Mouse (Mus musculus) c-Kit-negative CD71-positive TER-119-positive erythroid progenitor cells, embryonic 14.5 days (primary cell): Measurements from ENCODE around the gene Rnf146.
A peak's percentile ranks its signal among the peaks of the same experiment; 100 is the strongest.
"Not testable (repeated sequence)": the region's sequence is repeated elsewhere in the genome, so short reads cannot be mapped to it uniquely, and the experiment has no call there.

Experiments used
- DNase-seq: peaks from one replicate; pipeline ENCODE4 v3.0.0-alpha.2; 2013; ENCODE audit warnings: low read depth, low spot score

The Rnf146 gene

DNA sequence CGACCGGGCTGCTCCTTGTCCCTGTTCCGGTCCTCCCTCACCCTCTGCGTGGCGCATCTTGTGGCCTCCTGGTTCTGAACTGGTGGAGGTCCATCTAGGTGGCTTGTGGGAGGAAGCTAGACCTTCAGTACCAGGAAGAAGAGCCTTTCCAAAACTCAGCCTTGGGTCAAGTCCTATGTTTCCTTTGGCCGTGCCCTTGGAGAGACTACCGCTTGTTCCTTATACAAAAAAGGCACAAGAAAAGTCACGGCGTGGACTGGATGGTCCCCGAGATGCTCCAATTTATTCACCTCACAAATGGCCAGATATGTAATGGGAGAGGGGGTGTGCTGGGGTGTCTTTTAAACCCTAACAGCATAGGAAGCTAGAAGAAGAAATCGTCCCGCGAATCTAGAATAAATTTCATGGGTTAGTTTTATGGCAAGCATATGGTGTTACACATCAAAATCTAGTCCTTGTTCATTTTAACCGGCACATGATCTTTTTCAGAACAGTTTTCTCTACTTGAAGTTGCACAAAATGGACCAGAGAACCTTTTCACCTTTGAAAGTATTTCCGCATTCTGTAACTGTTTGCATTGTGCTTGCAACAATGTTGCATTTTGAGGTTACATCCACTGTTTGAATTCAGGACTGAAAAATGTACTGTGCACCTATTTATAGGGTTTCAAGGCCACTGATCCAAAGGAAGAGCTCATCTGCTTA, at the start of gene Rnf146:
Rnf146 (minus strand) TSS at position 246 of the 704 bp plus-strand sequence.
- DNase-seq, result no peak

DNA sequence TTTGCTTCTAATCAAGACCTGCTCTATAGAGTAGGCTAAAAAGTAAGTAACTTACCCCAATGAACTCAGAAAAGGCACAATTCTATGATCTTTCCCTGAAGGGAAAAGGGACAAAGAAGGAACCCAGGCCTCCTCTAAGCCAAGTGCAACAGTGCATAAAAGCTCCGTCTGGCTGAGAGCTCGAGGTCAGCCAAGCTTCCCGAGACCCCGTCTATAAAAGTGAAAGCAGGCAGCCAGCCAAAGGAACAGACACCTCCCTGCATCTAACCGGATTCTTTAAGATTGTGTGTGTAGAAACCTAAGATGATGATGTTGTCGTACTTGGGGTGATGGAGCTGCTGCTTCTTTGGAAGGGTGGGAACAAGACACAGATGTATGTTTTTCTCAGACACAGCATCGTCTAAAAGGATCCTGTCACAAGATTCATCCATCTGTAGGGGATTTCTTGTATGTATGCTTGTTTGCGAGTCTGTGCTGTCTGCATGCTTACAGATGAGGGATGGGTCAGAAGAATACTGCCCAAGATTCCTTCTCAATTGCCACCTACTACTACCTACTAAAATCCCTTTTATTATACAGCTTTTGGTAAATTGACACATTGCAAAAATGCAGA, 40.5 kb upstream of the Rnf146 start:
- DNase-seq, result no peak

DNA sequence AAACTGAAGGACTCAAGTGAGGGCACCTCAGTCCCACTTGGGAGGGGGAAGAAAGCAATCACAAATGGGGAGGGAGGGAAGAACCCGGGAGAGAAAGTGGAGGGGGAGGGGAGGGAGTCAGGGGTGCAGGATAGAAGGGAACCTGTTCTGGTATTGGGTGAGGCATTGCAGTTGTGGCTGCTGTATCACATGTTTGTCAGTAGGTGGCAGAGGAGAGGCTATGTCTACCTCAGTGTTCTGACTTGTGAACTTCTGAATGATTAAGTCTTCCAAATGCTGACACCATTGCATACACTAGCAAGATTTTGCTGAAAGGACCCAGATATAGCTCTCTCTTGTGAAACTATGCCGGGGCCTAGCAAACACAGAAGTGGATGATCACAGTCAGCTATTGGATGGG, 32.6 kb upstream of the Rnf146 start:
- not testable (repeated sequence) for DNase-seq

DNA sequence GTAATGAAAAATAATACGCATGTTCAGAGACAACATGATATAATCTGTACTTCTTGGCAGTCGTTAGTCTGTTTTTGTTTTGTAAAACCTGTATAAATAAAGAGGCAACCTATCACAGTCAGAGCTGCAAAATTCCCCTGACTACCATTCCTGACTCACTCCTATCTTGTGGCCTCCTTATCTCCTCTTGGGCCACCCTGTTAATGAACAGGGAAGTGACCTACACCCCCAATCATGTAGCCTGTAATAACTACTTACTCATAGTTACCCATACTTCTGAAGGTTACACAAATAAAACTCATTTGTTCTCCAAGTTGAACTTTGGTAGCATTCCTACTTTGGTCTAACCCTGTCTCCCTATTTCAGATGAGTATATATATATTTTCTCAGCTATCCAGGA, 19.3 kb upstream of the Rnf146 start:
- no peak for DNase-seq

DNA sequence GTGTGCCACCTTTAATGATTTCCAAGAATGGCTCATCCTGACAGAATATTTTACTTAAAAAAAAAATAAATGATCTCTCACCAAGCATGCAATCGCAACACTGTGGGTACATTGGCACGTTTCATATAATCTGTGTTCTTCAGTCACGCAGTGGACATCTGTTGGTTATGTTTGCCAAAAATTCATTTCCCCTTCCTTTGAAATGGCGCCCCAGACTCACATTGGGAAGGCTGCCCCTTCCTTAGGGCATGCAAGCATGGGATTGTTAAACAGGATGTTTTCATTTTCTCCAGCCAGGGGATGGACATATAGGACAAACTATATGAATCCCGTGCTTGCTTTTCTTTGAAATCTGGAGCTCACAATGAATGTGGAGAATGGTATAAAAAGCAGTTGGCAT, 11.8 kb upstream of the Rnf146 start:
- no peak for DNase-seq

DNA sequence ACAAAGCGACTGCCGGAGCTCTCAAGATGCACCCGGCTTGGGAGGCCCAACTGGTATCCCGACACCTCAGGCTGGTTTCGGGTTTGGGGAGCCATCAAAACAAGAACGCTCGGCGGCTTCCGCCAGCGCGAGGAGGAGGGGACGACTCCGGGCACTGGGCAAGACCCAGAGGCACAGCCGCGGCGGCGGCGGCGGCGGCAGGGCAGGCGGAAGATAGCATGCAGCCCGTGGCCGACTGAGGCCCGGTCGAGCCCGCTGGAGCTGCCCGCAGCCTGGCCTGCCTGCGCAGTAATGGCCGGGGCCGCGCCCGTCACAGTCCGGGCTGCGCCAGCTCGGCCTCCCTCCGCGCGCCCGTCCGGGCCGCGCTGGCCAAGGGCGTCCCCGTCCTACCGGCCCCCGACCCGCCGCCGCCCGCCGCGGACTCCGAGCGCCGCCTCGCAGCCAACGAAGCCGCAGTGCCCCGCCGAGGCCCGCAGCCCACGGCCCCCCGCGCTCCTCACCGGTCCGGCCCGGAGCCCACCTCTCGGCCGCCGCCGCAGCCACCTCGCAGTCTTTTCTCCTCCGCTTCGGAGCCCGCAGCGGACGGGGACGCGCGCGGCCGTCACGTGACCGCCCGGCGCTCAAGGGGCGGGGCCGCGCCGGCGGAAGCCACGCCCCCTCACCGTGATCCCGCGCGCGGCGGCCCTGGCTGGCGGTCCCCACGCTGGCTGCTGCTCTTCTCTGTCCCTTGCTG, 612 bp downstream of the Rnf146 start:
- DNase-seq, result peak; percentile 71

DNA sequence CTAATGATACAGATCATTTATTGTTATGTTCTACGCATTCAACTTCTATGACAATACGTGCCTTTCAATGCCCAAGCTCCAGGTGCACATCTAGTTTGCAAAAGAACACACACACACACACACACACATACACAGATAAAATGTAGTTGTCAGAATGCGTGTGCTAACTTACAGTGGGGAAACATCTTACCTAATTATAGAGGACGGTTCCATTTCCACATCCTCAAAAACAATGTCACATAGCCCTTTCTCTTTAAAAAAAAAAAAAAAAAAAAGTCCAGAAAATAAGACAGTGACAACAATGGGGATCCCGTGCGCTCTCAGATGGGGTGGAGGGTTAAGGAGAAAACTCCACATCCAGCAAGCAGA, 1.2 kb downstream of the Rnf146 start:
- no peak for DNase-seq

DNA sequence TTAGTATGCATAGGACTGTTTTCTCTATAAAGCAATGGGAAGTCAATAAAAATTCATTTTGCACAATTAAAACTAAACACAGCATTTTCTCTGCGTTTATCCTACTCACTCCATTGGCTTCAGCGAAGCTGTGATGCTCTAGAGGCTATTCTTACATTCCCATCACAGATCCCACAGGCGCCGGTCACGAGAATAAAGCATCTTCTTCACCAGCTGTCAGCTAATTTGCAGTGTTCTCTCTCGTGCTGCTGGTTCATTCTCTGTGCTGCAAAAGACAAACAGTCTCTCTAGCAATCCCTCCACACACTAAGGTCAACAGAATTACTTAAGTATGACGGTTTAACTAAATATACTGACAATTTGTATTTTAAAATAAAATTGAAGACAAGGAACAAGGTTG, 8.1 kb downstream of the Rnf146 start:
- DNase-seq, result no peak

DNA sequence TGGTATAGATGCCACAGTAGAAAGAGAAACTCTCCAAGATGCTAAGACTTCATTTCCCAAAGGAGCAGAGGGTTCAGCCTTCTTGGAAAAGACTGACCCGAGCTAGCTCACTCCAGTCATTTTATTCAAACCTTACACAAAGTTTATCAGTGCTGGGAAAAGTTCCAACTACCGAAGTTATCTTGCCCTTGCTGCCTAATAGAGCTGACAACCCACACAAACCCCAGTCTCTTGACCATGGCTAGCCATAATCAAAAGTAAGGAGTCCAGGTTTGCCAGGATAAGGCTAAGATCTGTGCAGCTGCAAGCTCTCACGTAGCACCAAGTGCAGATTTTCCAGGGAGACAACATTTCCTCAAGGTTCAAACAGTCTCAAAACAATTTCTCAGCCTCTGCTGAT, 9.7 kb downstream of the Rnf146 start:
- no peak for DNase-seq

DNA sequence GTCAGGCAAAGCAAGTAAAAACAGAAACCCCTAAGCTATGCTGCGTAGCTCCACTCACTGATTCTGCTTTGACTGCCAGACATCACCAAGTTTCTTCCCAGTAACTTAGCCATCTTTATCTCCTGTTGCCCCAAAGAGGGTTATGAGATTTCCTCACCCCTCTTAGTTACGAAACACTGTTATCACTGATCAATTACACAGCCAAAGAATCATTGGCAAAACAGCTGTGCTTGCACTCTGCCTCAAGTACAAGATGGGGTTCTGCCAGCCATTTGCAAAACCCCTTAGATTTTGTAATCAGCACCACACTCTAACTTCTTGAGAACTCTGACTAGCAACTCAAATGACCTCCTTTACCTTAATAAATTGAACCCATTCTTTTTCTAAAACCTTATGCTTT, 10.8 kb downstream of the Rnf146 start:
- DNase-seq, result no peak

DNA sequence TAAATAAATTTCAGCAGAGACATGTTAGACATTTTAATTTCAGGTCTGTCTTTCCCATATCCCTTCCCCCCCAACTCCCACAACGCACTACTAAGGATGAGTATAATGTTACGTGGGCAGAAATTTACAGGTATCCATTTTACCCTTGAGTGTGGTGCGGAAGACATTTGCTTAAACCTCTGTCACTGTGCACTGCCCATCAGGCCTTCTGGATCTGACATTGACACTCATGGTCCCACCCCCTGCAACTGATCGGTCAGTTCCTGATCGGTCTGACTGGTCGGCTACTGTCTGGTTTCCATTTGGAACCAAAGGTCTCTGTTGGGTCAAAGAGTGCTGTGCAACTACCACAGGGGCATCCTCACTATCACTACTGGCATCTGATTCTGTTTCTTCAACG, 15.6 kb downstream of the Rnf146 start:
- no peak for DNase-seq

DNA sequence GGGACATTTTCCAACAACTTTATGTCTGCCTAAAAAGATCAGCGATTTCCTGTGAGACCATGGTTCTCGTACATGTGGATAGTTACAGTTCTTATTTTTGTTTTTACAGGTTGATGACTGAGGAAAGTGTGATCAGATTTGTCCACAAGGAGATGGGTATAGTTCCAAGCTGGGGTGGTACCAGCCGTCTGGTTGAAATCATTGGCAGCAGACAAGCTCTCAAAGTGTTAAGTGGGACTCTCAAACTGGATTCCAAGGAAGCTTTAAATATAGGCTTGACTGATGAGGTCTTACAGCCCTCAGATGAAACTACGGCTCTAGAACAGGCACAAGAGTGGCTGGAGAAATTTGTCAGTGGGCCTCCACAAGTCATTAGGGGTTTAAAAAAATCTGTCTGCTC, 18.0 kb downstream of the Rnf146 start:
- no peak for DNase-seq

DNA sequence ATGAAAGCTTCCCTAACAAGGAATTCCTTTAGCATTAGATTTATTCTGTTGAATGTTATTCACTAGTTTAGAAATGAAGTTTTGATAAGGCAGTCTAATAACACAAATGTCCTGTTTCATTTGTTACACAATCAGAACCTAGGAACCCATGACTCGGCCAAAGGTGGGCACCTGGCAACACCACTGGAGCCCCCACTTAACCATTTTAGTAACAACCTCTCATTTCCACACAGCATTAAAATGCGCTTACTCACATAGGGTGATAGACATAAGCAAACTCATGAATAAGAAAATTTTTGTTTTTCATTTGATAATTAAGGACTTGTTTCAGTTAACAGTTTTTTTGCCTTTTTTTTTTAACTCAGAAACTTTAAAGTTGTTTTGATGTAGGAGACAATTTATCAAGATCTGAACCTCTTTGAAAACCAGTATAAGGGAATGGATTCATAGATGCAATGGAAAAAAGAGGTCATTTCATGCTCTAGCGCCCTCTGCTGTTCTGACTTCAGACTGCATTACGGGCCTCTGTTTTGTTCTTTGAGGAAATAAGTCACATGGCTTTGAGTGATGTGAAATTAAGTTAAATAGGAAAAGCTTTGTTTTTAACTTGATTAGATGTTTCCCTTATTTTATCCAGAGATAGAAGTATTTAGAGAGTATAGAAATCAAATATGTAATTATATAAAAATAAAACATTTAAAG, 23.7 kb downstream of the Rnf146 start:
- peak; percentile 58 for DNase-seq

DNA sequence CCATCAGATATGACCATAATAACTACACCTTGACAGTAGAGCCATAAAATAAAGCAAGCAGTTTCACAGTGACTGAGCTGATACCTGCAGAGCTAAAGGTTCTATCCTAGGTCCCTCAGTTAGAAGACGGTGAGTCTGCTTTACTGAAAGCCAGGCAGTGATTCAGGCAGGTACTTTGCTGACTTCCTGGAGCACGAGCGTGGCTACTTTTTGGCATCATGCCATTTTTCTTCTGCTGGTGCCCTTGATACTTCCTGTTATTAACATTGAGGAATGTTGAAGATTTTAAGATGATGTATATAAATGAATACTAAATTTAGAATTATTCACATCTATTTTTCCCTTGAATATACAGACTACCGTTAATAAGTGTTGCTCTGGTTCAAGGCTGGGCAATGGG, 28.4 kb downstream of the Rnf146 start:
- DNase-seq, result no peak

DNA sequence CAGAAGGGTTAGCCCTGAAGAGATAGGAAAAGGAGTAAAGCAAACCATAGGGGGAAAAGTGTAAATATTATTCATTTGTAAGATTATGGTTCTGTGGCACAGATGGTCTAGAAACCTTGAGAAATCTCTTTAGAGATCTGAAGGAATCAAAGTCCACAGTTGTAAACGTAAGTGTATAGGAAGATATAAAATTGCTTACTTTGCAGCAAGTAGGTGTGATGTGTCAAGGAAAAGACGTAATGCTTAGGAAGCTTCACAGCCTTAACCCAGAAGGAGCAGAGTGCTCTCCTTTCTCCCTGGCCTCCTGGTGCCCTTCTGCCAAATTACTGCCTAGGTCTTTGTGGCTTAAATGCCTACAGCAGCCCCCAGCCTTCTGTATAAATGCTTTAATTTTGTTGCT, 37.4 kb downstream of the Rnf146 start:
- no peak for DNase-seq

DNA sequence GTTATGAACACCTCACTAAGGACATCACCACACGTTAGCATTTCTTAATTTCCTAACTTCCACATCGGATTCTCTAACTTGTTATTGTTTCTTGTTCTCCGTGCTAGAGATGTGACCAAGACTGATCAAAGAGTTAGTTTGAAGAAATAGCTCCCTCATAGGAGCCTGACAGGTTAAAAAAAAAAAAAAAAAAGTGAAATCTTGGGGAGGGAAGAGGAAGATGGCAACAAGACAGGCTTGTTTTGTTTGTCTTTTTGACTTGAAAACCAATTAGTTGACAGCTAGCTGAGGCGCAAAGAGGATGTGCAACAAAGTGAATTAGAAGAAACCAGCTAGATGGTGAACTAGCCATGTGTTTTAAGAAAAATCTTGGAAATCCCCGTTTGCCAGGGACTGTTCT, 48.3 kb downstream of the Rnf146 start:
- DNase-seq, result peak; percentile 21

DNA sequence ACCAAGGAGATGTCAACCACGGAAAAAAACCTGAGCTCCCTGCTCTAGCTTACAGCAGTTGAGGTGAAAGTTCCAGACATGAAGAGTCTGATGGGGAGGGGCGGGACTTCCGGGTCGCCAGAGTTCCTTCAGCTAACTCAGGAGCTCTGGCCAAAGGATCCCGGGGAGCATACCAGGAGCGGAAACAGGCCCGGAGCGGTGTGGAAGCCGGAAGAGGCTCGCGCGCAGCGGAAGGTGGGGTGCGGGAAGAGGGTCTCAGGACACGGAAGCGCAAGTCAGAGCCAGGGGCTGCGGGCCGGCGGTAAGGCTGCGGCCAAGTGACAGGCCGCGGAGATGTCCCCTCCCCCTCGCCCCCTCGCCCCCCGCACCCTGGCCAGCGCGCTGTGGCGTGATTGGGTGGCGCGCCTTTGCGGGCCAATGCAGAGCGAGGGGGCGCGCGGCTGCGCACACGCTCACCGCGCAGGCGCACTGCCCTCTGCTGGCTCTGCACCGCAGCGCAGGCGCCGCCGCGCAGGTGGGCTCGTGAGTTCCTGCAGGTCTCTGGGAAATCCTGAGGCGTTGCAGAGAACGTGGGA, 49.1 kb downstream of the Rnf146 start, which contains the start of gene Echdc1:
Echdc1 (plus strand) TSS at position 103 of the 575 bp plus-strand sequence.
- DNase-seq, result peak; percentile 77

DNA sequence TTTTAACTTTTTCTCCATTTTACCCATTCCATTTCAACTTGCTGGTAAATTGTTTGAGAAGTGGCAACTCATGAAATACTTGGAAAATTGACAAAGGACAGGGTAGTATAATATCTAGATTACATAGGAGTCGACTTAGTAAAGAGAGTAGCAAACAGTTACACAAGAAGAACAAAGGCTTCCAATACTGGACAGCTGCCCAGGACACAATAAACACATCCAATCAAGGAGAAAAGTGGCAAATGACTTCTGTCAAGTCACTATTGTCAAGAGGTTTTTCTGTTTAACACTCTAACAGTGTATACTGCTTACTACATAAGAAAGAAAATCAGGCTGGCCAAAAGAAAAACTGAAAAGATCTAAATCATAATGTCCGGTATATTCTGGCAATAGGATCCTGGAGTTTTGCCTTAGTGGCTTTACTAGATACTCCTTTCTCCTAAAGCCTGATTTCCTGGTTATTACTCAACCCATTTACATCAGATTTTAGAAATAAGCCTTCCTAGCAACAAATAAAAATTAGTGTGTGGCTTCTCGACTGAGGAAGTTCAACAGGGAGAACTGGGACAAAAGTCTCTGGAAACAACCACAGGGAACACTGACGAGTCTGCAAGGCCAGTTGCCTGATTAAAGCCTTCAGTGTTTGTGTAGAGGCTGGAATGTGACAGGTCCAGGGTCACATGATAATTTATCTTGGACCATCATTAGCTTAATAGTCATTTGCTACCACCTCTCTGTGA, 50.6 kb downstream of the Rnf146 start:
- DNase-seq, result no peak

DNA sequence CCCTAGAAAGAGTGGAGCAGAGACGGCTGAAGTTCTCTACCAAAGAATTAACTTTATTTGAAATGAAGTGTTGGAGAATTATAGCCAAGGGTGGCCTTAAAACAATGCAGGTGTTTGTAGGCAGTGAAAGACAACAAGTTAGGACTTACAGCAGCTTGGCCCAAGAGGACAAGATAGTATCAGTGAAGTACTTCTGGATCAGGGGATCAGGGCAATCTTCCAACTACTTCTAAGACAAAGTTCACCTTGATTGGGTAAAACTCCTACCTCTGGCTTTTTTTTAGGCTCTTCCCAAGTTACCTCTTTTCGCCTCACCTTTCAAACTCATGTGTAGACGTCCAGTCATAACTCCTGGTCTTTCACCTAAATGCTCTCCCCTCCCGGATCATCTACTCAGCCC, 60.0 kb downstream of the Rnf146 start:
- no peak for DNase-seq
